Mouse (Mus musculus) hindbrain, embryonic 14.5 days (tissue): Measurements from ENCODE around the gene Gdpgp1. TPM values are rescaled to one million over a fixed set of nuclear protein-coding genes. Genes with fewer than 3 reads are reported as not detected.

Experiments used
- ATAC-seq: fragments of 200-750 bp; cut with Nextera tagmentation; 2 replicates; pipeline ENCODE4 v1.8.0; 2017; ENCODE audit warnings: moderate number of reproducible peaks, mild to moderate bottlenecking, moderate TSS enrichment, moderate library complexity; ENCODE audit not compliant: low FRiP score
- DNase-seq: peaks from one replicate; pipeline ENCODE4 v3.0.0-alpha.2; 2015; ENCODE audit warnings: low spot score
- H3K27ac ChIP-seq: fragments of 300-500 bp; sonication (generic); 2 replicates; pipeline ENCODE4 v1.5.1; 2014; ENCODE audit warnings: mild to moderate bottlenecking, moderate library complexity
- H3K27me3 ChIP-seq: fragments of 300-500 bp; sonication (generic); 2 replicates; pipeline ENCODE4 v1.6.1; 2014; ENCODE audit warnings: mild to moderate bottlenecking, low read length, mixed read lengths; ENCODE audit not compliant: control insufficient read depth, insufficient read depth
- H3K36me3 ChIP-seq: fragments of 300-500 bp; sonication (generic); replicated peaks from 2 replicates; pipeline ENCODE4 v1.6.1; 2014; ENCODE audit not compliant: control insufficient read depth, insufficient read depth
- H3K4me1 ChIP-seq: fragments of 300-500 bp; sonication (generic); replicated peaks from 2 replicates; pipeline ENCODE4 v1.6.1; 2014; ENCODE audit warnings: antibody characterized with exemption, low read length, mixed read lengths; ENCODE audit not compliant: control insufficient read depth, insufficient read depth
- H3K4me2 ChIP-seq: fragments of 300-500 bp; sonication (generic); replicated peaks from 2 replicates; pipeline ENCODE4 v1.6.1; 2014; ENCODE audit warnings: mild to moderate bottlenecking, moderate library complexity
- H3K4me3 ChIP-seq: fragments of 300-500 bp; sonication (generic); replicated peaks from 2 replicates; pipeline ENCODE4 v1.5.1; 2014; ENCODE audit warnings: mild to moderate bottlenecking, low read length
- H3K9ac ChIP-seq: fragments of 300-500 bp; sonication (generic); 2 replicates; pipeline ENCODE4 v1.6.1; 2014
- H3K9me3 ChIP-seq: fragments of 300-500 bp; sonication (generic); 2 replicates; pipeline ENCODE4 v1.6.1; 2016; ENCODE audit warnings: low read length; ENCODE audit not compliant: control insufficient read depth
- WGBS: fragments of 180-500 bp; shearing (Covaris S2); extraction: QIAGEN DNeasy Blood & Tissue Kit; methylation state at CpG from one replicate; pipeline ENCODE4 v1.1.7; 2014; 5-methylcytosine and 5-hydroxymethylcytosine counted together
- polyA plus RNA-seq: library from polyadenylated mRNA; unstranded; fragments of >200 nt; fragmentation: Nextera tagmentation; extraction: Ambion mirVana; gene quantifications from 2 replicates; pipeline ENCODE4 v1.2.1, GENCODE M21; 2014

Gdpgp1 gene
- polyA plus RNA-seq, 1 experiment from 2014 or later: 3.8 TPM

DNA sequence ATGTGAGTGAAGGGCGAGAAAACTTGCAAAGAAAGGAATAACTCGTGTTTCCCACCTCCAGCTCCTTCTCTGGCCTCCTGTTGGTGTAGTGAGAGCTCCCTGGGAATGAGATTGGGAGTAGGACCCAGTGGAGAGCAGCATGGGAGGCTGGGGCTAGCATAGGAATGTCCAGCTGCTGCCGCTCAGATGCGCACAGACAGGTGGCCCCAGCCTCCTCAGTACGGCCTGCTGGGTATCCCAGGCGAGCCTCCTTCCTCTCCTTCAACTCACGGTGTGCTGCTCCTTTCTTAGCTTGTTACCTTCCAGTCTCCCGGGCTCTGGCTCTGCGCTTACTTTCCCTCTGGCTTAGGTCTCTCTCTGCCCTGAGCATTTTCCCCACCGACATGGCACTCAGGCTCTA lies 47.4 kb downstream of the Gdpgp1 start:
- WGBS: 90% methylated on average over 10 of the region's 10 CpGs
- H3K27ac ChIP-seq: no peak overlapping the region
- H3K4me2 ChIP-seq: no peak overlapping the region
- H3K9me3 ChIP-seq: peaks cover 3% of the 10 kb centered on the region
- ATAC-seq (no peak), DNase-seq (no peak)
- H3K9ac ChIP-seq: no peak overlapping the region
- no peak overlapping the region for H3K4me3 ChIP-seq
- H3K36me3 ChIP-seq: peaks cover 89% of the 10 kb centered on the region
- H3K4me1 ChIP-seq: no peaks in the 10 kb centered on the region
- H3K27me3 ChIP-seq: no peaks in the 10 kb centered on the region

DNA sequence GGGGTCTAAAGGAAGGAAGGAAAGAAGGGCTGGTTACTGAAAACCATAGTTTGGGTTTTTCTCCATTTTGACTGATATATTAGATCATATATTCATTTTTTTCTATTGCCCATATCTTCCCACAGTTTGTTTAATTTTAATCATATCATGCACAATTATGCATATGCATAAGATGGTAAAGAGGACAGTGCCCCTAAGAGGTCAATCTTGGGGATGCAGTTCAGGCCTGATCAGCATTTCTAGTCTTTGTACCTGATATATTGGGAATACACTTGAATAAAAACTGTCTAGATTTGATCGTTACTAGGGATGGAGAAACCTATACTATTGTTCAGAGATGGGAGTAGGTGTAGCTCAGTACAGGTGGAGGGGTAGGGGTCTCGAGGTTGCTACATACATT lies 48.3 kb downstream of the Gdpgp1 start:
- 89% methylated on average over 2 of the region's 2 CpGs for WGBS

DNA sequence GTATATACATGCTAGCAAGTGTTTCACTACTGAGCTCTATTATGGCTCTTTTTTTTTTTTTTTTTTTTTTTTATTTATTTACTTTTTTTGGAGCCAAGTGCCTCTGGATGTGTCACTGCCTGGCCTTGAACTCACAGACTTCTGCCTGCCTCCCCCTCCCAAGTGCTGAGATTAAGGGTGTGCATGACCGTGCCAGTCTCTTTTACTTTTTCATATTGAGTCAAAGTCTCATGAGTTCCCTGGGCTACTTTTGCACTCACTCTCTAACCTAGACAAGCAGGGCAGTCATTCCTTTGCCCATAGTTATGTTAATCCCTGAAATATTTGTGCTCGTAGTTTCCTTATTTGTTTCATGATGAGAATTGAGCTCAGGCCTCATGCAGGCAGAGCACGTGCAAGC lies 49.0 kb downstream of the Gdpgp1 start:
- Histone ChIP-seq H3K4me2 (no peak overlapping the region), H3K27me3 (no peaks in the 10 kb centered on the region), H3K27ac (no peak overlapping the region), H3K4me1 (no peaks in the 10 kb centered on the region), H3K36me3 (peaks cover 91% of the 10 kb centered on the region), H3K4me3 (no peak overlapping the region), H3K9me3 (no peaks in the 10 kb centered on the region), H3K9ac (no peak overlapping the region)
- ATAC-seq (no peak), DNase-seq (no peak)
- 85% methylated on average over 3 of the region's 3 CpGs for WGBS

More for the DNA sequence above, 48.3 kb downstream of the Gdpgp1 start:
- no peak for DNase-seq
- no peak overlapping the region for H3K27ac ChIP-seq
- H3K27me3 ChIP-seq: no peaks in the 10 kb centered on the region
- no peak overlapping the region for H3K4me2 ChIP-seq
- no peak overlapping the region for H3K9ac ChIP-seq
- H3K4me1 ChIP-seq: no peaks in the 10 kb centered on the region
- ATAC-seq: no peak
- no peak overlapping the region for H3K4me3 ChIP-seq
- H3K36me3 ChIP-seq: peaks cover 91% of the 10 kb centered on the region
- no peaks in the 10 kb centered on the region for H3K9me3 ChIP-seq

DNA sequence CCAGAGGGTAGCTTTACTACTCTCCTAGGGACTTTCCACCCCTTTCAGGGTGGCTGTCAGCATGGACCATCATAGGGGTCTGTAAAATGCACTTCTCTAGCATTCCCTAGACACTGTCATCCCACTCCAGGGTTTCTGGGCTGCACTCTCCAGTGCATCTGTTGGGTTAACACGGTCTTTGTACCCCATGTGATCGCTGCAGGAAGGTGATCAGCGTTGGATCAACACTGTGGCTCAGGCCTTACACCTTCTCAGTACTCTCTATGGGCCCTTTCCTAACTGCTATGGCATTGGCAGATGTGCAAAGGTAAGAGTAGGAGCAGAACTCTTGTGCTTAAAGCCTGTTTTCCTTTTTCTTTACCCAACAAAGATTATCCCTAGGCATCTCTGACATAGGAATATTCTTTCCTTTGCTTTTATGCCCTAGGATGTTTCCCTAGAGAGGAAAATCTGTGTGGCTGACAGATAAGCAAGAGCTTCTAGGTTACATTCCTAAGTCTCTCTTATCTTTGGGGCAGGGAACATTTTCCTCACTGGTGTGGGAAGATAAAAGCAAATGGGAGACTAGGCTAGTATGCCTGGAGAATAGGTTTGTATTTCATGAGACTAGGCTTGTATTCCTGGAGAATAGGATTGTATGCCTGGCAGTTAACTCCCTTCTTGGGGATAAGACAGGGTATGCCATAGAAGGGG lies 50.7 kb downstream of the Gdpgp1 start:
- no peak overlapping the region for H3K27ac ChIP-seq
- no peak for ATAC-seq
- no peak overlapping the region for H3K4me2 ChIP-seq
- WGBS: 96% methylated on average over 3 of the region's 3 CpGs
- H3K4me1 ChIP-seq: no peaks in the 10 kb centered on the region
- H3K9me3 ChIP-seq: no peaks in the 10 kb centered on the region
- no peak for DNase-seq
- no peak overlapping the region for H3K9ac ChIP-seq
- no peak overlapping the region for H3K4me3 ChIP-seq
- no peaks in the 10 kb centered on the region for H3K27me3 ChIP-seq
- H3K36me3 ChIP-seq: peaks cover 91% of the 10 kb centered on the region

DNA sequence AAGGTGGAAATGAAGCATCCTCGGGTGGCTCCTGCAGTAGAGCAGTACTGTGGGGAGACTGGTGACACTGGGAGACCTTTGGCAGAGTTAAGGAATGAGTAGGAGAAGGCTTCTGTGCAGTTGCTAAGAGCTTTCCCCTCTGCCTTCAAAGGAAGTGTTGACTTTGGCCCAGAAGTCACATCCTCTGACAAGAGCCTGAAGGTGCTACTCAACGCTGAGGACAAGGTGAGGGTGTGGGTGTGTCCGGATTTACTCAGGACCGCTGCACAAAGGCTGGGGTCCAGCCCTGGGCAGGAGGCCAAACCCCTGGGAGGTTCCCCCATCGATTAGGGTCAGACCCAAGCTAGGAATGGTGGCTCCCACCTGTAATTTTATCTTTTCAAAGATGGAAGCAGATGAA lies 51.7 kb downstream of the Gdpgp1 start:
- Histone ChIP-seq H3K27ac (no peak overlapping the region), H3K36me3 (peaks cover 88% of the 10 kb centered on the region), H3K4me1 (no peaks in the 10 kb centered on the region), H3K9me3 (no peaks in the 10 kb centered on the region), H3K4me2 (no peak overlapping the region), H3K9ac (no peak overlapping the region), H3K4me3 (no peak overlapping the region), H3K27me3 (no peaks in the 10 kb centered on the region)
- ATAC-seq (no peak), DNase-seq (no peak)
- 95% methylated on average over 5 of the region's 5 CpGs for WGBS

DNA sequence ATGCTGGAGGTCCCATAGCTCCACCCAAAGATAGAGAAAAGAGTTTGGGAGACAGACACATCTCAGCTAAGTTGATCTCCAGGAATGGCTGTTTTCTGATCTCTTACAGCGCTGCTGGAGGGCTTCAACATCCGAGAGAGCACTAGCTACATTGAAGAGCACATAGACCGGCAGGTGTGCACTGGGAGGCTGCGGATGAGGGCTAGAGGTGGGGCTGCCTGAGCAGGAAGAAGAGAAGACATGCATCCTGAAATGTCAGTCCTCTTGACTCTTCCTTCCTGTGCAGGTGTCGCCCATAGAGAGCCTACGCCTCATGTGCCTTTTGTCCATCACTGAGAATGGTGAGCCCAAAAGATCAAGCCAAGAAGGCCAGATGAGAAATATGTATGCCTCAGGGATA lies 53.1 kb downstream of the Gdpgp1 start:
- peaks cover 85% of the 10 kb centered on the region for H3K36me3 ChIP-seq
- no peak for DNase-seq
- WGBS: 93% methylated on average over 6 of the region's 6 CpGs
- H3K4me3 ChIP-seq: no peak overlapping the region
- no peak overlapping the region for H3K27ac ChIP-seq
- no peak overlapping the region for H3K9ac ChIP-seq
- no peak overlapping the region for H3K4me2 ChIP-seq
- no peak for ATAC-seq
- no peaks in the 10 kb centered on the region for H3K27me3 ChIP-seq
- H3K9me3 ChIP-seq: no peaks in the 10 kb centered on the region
- H3K4me1 ChIP-seq: no peaks in the 10 kb centered on the region

DNA sequence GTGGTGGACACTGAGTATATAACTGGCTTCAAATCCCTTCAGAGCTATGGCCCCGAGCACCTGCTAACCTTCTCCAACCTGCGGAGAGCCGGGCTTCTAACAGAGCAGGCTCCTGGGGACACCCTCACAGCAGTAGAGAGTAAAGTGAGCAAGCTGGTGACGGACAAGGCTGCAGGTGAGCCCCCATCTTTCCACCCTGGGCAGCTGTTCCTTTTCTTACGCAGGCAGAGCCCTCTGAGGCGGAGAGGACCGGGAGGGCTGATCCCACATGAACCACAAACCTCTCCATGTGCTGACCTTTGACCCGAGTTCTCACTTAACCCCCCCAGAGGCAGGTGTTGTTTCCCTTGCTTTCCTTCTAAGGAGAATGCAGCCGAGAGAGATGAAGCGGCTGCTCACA lies 55.1 kb downstream of the Gdpgp1 start:
- Histone ChIP-seq H3K9ac (no peak overlapping the region), H3K27ac (no peak overlapping the region), H3K27me3 (no peaks in the 10 kb centered on the region), H3K36me3 (peaks cover 90% of the 10 kb centered on the region), H3K9me3 (no peaks in the 10 kb centered on the region), H3K4me3 (no peak overlapping the region), H3K4me1 (no peaks in the 10 kb centered on the region), H3K4me2 (no peak overlapping the region)
- WGBS: 87% methylated on average over 10 of the region's 10 CpGs
- ATAC-seq (no peak), DNase-seq (no peak)

Other genes starting within 250 kb of the Gdpgp1 start
- gene Zfp710, start 208.1 kb upstream of the Gdpgp1 start, polyA plus RNA-seq: 14.7 and 17.5 TPM in 2 replicates
- gene Idh2, start 117.5 kb upstream of the Gdpgp1 start, polyA plus RNA-seq: 198 and 205 TPM in 2 replicates
- 17.4 and 19.7 TPM in 2 replicates for gene Sema4b, start 46.0 kb upstream of the Gdpgp1 start, polyA plus RNA-seq
- gene Cib1, start 52 bp upstream of the Gdpgp1 start, polyA plus RNA-seq: 29.8 and 41.1 TPM in 2 replicates
- gene Ttll13, start 13.5 kb downstream of the Gdpgp1 start, polyA plus RNA-seq: 1.3 and 1.7 TPM in 2 replicates
- 67.8 and 70.4 TPM in 2 replicates for gene Ngrn, start 28.4 kb downstream of the Gdpgp1 start, polyA plus RNA-seq
- gene Vps33b, start 36.8 kb downstream of the Gdpgp1 start, polyA plus RNA-seq: 22.0 and 26.5 TPM in 2 replicates
- gene Prc1, start 61.6 kb downstream of the Gdpgp1 start, polyA plus RNA-seq: 33.0 and 39.3 TPM in 2 replicates
- 9.4 and 11.6 TPM in 2 replicates for gene Rccd1, start 91.6 kb downstream of the Gdpgp1 start, polyA plus RNA-seq
- gene Unc45a, start 108.1 kb downstream of the Gdpgp1 start, polyA plus RNA-seq: 43.3 and 43.9 TPM in 2 replicates
- 18.7 and 23.4 TPM in 2 replicates for gene Hddc3, start 110.2 kb downstream of the Gdpgp1 start, polyA plus RNA-seq
- gene Man2a2, start 138.5 kb downstream of the Gdpgp1 start, polyA plus RNA-seq: 18.9 and 21.6 TPM in 2 replicates
- 3.8 and 4.6 TPM in 2 replicates for gene Fes, start 155.1 kb downstream of the Gdpgp1 start, polyA plus RNA-seq
- gene Furin, start 172.6 kb downstream of the Gdpgp1 start, polyA plus RNA-seq: 6.0 and 6.7 TPM in 2 replicates